Mouse (Mus musculus): ENCODE measurements at regions not wholly inside any gene's neighbourhood (a gene's known extent, or its start where the extent isn't known, plus 50 kb on each side); places are given as distances from the start of the nearest gene placed in this dataset.

DNA sequence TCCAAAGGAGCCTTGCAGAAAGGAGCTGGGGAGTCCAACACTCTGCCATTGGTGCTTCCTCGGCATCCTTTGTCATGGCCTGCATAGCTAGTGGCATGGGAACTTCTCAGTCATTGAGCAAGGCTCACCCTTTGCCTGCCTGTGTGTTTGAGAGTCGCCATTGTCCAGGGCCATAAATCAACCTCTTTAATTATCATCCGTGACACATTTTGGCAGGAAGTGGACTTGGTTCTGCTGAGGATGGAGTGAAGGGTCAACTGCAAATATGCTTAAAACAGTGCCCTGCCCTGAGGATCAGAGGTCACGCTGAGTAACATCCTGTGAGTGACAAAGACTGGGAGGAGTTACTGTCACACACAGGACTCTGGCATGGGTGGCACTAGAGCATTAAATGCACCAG lies 151.2 kb downstream of the Chst1 start:
- DNase-seq (ENCODE audit: low spot score in 2 of 2) = peak in 1 of 2 experiments; percentile 20

DNA sequence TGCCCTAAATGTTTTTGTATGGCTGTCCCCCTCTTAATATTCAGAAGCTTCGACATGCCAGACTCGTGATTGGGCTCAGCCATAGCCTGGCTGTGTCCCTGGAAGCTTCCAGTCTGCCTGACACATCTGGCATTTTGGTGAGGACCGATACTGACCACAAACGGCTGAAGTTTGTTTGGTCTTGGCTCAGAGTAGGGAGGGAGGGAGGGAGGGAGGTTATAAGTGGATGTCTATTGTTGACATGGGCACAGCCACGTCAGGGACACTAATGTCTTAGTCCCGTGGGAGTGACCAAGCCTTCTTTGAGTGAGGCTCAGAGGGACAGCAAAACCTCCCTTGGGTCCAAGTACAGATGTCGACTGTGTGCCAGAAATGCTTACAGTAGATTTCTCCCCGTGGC lies 151.7 kb downstream of the Chst1 start:
- peak in 1 of 2 experiments; percentile 17 for DNase-seq (ENCODE audit: low spot score in 2 of 2)

DNA sequence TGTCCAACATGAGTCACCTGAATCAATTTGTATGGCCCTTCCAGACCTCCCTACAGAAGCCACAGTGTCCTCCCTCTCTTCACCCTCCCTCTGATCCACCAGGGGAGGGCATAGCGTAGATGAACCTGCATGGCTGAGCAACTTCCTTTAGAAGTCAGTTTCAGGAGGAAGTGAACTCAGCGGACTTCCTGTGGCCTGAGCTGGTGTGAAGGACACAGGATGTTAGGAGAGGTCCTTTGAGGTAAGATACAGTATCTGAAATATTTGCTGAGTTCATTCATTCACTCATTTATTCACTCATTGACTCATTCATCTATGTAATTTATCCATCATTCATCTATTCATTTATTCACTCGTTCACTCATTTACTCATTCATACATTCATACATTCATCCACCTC lies 152.6 kb downstream of the Chst1 start:
- peak in 1 of 2 experiments; percentile 7 for DNase-seq (ENCODE audit: low spot score in 2 of 2)

DNA sequence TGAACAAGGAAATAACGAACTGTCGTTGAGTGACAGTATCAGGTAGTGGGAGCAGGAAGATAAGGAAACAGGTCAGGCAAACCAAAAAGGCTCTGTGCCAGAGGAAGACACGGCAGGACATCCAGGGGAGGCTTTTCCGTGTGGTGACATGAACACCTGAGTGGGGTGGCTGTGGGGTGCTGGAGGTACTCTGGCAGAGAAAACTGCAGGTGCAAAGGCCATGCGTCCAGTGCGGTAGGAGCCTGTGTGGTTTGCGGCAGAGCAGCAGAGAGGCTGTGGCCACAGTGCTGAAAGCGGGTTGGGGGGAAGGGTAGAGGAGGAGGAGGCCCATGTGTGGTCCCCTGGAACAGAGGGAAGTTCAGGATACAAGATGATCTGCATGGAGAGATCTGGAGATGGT lies 153.3 kb downstream of the Chst1 start:
- peak in 1 of 2 experiments; percentile 10 for DNase-seq (ENCODE audit: low spot score in 2 of 2)

DNA sequence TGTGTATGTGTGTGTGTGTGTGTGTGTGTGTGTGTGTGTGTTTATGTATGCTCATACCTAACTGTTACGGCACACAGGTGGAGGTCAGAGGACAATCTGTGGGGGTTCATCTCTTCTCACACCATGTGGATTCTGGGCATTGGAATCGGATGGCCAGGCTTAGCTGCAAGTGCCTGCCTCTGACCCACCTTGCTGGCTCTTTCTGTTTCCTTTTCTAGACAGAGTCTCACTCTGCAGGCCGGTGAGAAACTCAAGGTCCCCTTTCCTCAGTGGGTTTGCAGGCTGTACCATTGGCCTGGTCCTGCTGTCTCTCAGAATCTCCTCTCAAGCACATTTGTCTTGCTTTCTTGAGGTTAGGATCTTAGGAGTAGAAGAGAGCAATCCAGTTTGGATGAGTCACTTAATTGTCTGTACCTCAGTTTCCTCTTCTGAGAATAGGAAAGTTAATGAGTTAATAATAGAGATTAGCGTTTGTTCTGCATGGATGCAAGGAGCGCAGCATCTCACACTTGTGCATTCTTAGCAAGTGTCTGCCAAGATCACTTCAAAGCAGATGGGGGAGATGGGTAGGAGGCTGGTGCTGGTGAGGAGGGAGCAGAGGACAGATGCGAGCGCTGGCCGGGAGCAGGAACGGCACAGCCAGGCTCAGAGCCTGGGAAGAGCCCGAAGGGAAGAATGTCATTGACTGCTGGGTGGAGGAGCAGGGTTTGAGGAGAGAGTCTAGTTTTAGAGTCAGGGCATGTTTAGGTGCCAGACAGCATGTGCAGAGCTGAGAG lies 155.2 kb downstream of the Chst1 start:
- no peak for DNase-seq (ENCODE audit: low spot score in 2 of 2)

DNA sequence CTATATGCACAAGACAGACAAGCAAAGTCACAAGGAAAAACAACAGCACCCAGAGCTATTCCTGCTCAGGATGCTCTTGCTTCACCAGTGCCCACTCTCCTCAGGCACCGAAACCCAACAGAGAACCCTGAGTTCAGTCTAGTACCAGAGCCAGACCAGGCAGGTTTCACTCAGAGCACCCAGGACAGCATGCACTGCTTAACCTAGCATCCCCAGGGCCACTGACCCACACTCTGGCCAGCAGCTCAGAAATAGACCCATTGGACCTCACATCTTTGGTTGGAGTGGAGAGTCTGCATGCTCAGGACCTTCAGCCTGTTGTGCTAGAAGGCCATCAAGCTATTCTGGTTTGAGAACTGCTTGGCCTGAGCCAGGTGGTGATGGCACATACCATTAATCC lies 157.0 kb downstream of the Chst1 start:
- no peak for DNase-seq (ENCODE audit: low spot score in 2 of 2)

DNA sequence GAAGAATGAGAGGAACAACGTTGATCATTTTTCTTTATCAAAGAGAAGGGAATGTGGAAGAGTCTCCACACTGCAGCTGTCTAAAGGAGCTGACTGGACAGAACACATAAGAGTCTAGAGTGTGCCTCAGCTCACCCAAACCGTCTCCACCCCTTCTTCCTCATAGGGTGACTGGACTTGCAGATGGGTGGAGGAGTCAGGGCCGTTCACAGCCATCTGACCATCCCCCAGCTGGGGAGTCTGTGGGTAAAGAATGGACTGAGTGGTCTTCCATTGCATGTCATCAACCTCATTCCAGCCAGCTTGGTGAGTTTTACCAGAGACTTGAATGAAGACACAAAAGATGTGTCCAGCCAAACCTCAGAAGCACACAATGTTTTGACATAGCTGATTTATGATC lies 156.1 kb upstream of the Syt13 start:
- no peak for DNase-seq (ENCODE audit: low spot score in 2 of 2)

DNA sequence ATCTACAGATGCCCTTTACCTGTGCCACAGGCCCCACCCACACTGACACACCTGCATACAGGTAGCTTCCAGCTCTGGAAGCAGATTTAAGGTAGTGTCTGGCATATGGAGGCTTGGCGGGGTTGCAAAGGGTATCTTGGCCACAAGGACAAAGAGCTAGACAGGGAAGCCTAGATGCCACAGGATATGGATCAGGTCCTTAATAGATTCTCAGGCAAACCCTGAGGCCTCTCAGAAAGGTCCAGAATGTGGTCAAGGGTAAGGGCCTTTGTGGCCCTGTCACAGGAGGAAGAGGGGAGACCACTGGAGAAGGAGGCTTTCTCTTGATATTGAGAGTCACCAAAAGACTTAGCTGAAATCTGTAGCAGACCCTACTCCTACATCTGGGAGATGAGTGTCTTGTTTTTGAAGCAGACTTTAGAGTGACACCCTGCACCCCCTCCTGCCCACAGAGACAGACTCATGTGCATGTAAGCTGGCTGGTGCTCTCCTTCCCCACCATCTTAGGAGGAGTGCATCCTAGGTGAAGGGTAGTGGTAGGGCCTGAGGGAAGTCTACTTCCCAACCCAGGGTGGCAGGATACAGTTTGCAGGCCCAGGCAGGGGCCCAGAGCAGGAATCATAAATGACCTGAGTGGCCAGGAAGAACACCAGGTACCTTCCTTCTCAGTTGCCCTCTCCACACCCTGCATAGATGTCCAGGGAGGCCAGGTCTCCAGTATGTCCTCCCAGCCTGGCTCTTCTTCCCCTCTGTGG lies 150.8 kb upstream of the Syt13 start:
- no peak for DNase-seq (ENCODE audit: low spot score in 2 of 2)

DNA sequence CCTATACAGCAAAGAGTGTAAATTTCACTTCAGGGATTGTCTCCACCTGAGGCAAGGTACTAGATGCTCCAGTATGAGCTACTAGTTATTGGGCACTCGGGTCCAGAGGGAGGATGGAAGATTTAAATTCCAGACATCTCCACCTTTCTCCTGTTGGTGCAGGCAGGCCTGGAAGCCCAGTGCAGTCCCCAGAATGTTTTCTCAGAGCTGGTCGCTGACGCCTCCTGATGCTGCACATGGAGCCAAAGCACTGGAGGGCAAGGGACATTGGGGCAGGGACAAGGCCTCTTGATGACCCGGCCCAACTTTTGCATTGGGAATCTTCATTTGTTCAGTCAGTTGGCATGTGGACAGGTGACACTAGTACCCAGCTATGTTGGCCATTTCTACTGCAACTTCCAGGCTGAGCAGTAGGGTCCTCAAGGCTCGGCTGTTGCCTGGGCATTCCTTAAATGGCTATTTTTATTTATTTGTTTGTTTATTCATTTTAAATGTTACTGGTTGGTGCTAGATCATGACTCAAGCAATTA lies 147.4 kb upstream of the Syt13 start:
- DNase-seq (ENCODE audit: low spot score in 2 of 2) = no peak

DNA sequence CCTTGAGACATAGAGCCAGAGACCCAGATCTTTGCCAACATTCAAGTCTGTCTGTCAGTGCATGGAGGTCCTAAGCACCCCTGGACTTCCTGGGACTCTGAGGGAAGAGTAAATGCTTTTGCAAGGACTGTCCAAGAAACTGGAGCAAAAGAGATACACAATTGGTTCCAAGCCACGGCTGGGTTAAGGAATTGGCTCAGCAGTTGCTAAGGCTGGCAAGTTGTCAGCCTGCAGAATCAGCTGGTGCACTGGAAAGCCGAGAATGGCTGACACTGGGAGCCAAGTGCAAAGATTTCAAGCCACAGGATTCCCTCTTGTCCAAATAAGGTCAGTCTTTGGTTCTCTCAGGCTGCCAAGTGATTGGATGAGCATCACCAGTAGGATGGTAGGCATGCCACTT lies 146.8 kb upstream of the Syt13 start:
- DNase-seq (ENCODE audit: low spot score in 2 of 2) = no peak

DNA sequence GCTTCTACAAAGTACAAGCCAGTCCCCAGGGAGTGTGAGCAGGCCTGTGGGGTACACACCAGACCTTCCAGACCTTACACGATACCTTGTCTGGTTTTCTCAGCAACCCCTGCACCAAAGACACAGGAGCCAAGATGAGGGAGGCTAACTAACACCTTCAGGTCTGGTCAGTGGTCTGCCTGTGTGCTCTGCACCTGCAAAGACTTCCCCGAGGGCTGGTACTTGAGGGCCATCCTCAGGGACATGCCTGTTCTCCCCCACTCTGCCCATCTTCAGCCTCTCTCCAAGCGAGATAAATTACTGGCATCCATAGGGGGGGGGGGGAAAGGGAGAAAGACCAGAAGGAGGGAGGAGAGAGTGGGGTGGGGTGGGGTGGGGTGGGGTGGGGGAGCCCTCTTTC lies 145.8 kb upstream of the Syt13 start:
- DNase-seq (ENCODE audit: low spot score in 2 of 2) = no peak

DNA sequence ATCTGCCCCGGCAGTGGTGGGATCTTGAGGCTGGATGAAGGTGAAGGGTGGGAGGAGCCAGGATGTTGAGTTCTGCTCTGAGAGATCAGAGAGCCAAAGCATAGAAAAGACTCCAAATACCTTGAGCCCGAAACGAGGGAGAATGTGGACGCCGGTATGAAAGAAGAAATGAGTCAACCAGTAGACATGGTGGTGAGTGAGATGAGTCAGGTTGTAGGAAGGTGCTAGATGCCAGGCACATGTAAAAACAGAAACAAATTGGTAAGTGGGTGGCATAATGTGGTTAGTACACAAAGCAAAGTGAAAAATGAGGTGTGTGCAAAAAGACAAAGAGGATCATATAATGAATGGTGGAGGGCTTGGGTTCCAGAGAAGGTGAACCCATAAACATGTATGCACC lies 144.8 kb upstream of the Syt13 start:
- DNase-seq (ENCODE audit: low spot score in 2 of 2) = no peak

DNA sequence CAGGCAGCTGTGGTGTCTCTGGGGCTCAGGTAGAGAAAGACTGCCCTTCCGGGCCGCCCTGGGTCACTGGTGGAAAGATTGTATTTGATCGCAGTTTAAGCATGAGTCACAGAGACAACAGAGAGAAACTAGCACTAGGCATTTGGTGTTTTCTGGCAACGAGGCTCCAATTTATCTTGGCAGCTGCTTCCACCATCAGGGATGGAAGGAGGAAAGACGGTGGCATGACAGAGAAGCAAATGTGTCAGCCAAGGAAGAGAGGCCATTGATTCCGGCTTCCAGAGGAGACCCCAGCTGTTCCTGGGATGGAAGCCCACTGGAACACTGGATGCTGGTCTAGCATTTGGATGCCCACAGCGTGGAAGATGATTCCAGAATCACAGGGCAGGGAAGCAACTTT lies 142.3 kb upstream of the Syt13 start:
- no peak for DNase-seq (ENCODE audit: low spot score in 2 of 2)

DNA sequence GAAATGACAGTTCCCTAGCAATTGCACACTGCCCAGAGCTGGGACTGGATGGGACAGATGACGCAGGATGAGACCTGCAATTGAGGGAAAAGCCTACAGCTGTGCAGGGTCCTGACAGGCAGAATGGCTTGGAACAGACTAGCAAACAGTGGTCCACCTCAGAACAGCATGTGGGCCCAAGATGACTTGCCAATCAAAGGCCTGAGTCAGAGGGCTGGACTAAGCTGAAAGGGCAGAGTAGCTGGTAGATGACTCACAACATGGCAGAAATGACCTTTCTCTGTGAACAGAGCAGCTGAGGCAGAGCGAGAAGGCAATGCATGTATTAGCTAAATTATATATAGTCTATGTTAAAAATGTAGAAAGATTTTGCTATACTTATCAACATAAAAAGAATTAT lies 138.4 kb upstream of the Syt13 start:
- DNase-seq (ENCODE audit: low spot score in 2 of 2) = no peak

DNA sequence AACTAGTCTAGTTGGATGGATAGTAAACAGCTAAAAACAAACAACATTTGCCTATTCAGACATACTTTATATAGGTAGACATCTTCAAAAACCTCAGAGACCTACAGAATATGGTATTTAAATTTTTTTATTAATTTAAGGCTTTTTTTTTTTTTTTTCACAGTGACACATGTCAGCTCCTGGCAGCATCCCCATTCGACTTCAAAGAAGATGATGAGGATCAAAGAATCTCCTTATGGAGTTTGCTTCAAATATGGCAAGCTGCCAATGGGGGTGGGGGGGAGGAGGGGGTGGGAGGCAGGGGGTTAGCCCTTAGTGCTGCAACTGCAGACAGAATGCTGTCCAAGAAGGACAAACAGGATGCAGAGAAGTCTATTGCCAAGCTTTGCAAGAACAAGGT lies 135.8 kb upstream of the Syt13 start:
- no peak for DNase-seq (ENCODE audit: low spot score in 2 of 2)

DNA sequence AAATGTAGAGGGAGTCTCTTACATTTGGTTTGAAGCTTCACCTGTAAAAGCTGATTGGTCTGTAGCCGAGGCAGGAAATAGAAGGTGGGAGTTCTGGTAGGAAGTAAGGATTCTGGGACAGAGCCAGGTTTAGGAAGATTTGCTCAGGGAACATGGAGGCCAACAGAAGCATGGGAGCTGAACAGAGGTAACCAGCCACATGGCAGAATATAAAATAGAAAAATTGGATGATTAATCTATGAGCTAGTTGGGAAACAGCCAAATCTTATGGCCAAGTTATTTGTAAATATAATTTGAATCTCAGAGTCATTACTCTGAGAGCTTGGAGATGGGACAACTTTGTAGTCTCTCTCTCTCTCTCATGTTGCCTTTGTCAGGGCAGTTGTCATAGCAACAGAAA lies 134.9 kb upstream of the Syt13 start:
- DNase-seq (ENCODE audit: low spot score in 2 of 2) = no peak

DNA sequence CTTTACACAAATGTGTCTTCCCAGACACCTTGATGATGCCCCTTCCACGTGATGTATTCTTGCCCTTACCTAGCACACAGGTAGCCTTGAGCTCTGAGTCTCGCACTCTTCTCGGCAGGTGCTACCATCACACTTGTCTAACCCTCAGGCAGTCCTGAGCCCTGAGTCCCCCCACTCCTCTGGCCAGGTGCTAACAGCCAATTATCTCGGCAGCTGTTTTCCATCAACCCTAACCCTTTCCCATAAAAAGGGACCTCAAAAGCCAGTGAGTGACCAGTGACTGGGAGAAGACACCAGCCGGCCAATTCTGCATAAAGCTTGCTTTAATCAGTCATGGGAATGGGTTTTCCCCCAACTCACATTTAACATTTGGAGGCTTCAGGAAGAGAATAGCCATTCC lies 133.4 kb upstream of the Syt13 start:
- DNase-seq (ENCODE audit: low spot score in 2 of 2) = no peak

DNA sequence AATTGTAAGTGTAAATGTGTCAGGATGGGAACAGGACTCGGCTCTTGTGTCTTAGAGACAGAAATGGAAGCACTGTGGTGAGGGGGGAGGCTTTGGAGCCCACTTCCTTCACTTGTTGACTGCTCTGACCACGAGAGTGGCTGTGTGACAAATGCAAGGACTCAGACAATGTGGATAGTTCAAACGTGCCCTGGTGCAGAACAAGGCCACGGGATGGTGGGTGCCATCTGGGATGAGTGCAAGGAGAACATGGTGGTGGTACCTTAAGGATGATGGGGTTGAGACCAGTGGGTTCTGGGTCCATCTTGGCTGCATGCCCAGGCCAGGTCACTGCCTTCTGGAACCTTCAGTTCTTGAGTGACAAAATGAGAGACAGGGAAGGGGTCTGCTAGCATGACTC lies 132.3 kb upstream of the Syt13 start:
- DNase-seq (ENCODE audit: low spot score in 2 of 2) = no peak

DNA sequence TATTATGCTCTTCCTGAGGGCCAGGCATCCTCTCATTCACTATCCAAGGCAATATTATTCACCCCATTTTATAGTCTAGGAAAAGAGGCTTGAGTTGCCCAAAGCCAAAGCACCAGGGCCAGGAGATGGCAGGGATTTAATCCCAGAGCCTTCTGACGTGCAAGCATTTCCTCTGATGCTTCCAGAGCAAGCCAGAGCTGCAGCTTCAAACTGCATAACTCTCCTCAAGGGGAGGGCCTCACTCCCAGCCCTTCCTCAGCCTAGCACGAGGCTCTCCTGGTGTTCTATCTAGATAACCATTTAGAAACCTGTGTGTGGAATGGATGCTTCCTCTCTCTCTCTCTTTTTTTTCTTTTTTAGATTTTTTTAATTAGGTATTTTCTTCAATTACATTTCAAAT lies 130.0 kb upstream of the Syt13 start:
- no peak for DNase-seq (ENCODE audit: low spot score in 2 of 2)

DNA sequence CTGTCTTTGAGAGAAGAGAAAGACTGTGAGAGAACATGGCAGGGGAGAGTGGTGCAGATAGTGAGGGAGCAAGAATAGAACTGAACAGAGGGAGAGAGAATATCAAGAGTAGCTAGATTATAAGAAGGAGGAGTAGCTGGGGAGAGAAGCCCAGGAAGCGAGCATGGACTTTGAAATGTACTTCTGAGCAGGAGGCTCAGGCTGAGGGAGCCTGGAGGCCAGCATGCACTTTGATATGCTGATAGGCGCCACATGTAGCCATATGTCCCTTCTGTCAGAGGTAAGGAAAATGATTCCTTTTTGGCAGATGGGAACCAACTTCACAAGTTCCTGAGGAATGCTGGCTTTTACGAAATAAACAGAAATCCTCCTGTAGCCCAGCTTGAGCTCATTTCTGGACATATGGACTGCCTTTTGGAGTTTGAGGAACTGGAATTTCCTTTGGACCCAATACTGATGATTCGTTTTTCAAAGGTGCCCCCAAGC lies 126.9 kb upstream of the Syt13 start:
- DNase-seq (ENCODE audit: low spot score in 2 of 2) = no peak

DNA sequence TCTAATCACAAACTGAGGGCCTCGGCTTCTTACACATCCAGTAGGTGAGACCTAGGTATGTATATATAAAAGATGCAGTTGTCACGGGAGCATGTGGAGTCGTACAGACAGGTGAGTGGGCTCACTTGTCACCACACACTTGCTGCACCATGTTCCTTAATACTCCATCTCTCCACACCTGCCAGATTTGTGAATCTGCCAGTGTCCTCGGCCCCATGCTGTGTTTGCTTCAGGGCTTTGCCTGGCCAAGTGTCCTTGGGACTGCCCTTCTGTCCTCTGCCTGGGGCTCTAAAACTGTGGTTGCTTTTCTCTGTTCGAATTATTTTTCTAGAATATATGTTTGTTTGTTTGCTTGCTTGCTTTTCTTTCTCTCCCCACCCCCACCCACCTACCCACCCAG lies 126.0 kb upstream of the Syt13 start:
- no peak for DNase-seq (ENCODE audit: low spot score in 2 of 2)

DNA sequence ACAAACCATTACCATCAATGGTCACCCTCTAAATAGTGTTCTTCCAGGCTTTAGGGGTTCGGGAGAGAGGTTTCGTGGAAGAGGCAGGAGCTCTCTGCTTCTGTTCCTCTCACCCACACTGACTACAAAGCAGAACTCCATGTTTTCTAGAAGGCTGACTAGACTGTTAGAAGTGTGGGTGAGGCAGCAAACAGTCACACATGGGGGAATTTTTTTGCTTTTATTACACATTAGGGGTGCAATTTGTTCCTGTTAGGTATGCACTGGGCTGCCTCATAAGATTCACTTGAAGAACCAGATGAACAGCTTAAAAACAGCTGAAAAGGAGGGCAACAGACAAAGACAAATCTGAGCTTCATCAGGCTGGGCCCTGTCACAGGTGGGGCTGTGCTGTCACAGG lies 124.5 kb upstream of the Syt13 start:
- DNase-seq (ENCODE audit: low spot score in 2 of 2) = no peak

Measured in adrenal gland, adult 18-20 months (tissue).